Mouse (Mus musculus) erythroblast, embryonic 14.5 days (primary cell): ENCODE measurements at regions not wholly inside any gene's neighbourhood (a gene's known extent, or its start where the extent isn't known, plus 50 kb on each side); places are given as distances from the start of the nearest gene placed in this dataset.

ENCODE experiments used
- H3K27me3 ChIP-seq: 2 replicates; pipeline ENCODE4 v1.6.1; 2012; ENCODE audit warnings: inconsistent platforms; ENCODE audit not compliant: control insufficient read depth
- H3K36me3 ChIP-seq: 2 replicates; pipeline ENCODE4 v1.6.1; 2012; ENCODE audit warnings: mild to moderate bottlenecking, inconsistent platforms; ENCODE audit not compliant: control insufficient read depth
- H3K4me1 ChIP-seq: 2 replicates; pipeline ENCODE4 v1.6.1; 2012; ENCODE audit warnings: inconsistent platforms; ENCODE audit not compliant: control insufficient read depth
- H3K4me3 ChIP-seq: replicated peaks from 2 replicates; pipeline ENCODE3; 2012; ENCODE audit warnings: moderate library complexity, mild to moderate bottlenecking, inconsistent platforms
- H3K9me3 ChIP-seq: 2 replicates; pipeline ENCODE4 v1.6.1; 2012; ENCODE audit warnings: low read length, inconsistent platforms, mixed read lengths; ENCODE audit not compliant: control insufficient read depth
- GATA1 ChIP-seq: IDR thresholded peaks from 2 replicates; pipeline ENCODE4 v1.6.1; 2012; ENCODE audit warnings: low read length, inconsistent platforms, mixed read lengths
- TAL1 ChIP-seq: IDR thresholded peaks from 3 replicates; pipeline ENCODE4 v1.6.1; 2012; ENCODE audit warnings: low read length, inconsistent platforms, mixed read lengths

GRCm38 (mm10) chr15:63694150-63694549 lies 150.8 kb downstream of the Gsdmc2 start:
- H3K36me3 ChIP-seq = no peaks in the 10 kb centered on the region
- H3K9me3 ChIP-seq = no peaks in the 10 kb centered on the region
- H3K4me1 ChIP-seq = peaks cover 3% of the 10 kb centered on the region; the same call in 1 of the 2 replicates
- TF ChIP-seq TAL1 (no peak), GATA1 (no peak)
- no peak overlapping the region for H3K4me3 ChIP-seq
- H3K27me3 ChIP-seq = no peaks in the 10 kb centered on the region

- no peaks in the 10 kb centered on the region for H3K27me3 ChIP-seq
- TF ChIP-seq GATA1 = no peak
- no peak overlapping the region for H3K4me3 ChIP-seq
- H3K9me3 ChIP-seq = no peaks in the 10 kb centered on the region
- H3K4me1 ChIP-seq = peaks cover 3% of the 10 kb centered on the region; the same call in 1 of the 2 replicates
- H3K36me3 ChIP-seq = no peaks in the 10 kb centered on the region
These were observed 151.4 kb downstream of the Gsdmc2 start for GRCm38 (mm10) chr15:63693561-63693960.

- H3K36me3 ChIP-seq = no peaks in the 10 kb centered on the region
- no peak overlapping the region for H3K4me3 ChIP-seq
- no peaks in the 10 kb centered on the region for H3K9me3 ChIP-seq
- TF ChIP-seq TAL1 (no peak), GATA1 (no peak)
- H3K27me3 ChIP-seq = no peaks in the 10 kb centered on the region
- peaks cover 6% of the 10 kb centered on the region; the same call in 1 of the 2 replicates for H3K4me1 ChIP-seq
These were observed 152.3 kb downstream of the Gsdmc2 start for GRCm38 (mm10) chr15:63692491-63693295.

- TF ChIP-seq GATA1 = no peak
- no peak for TF ChIP-seq TAL1
- Histone ChIP-seq H3K27me3 (no peaks in the 10 kb centered on the region), H3K9me3 (no peaks in the 10 kb centered on the region), H3K36me3 (no peaks in the 10 kb centered on the region), H3K4me1 (peaks cover 6% of the 10 kb centered on the region; the same call in 1 of the 2 replicates), H3K4me3 (no peak overlapping the region)
These were observed 155.0 kb downstream of the Gsdmc2 start for GRCm38 (mm10) chr15:63689788-63690575.

GRCm38 (mm10) chr15:63687852-63688251 lies 157.1 kb downstream of the Gsdmc2 start:
- Histone ChIP-seq H3K4me3 (no peak overlapping the region), H3K4me1 (peaks cover 2% of the 10 kb centered on the region; the same call in 1 of the 2 replicates), H3K9me3 (no peaks in the 10 kb centered on the region), H3K27me3 (no peaks in the 10 kb centered on the region), H3K36me3 (no peaks in the 10 kb centered on the region)
- TF ChIP-seq GATA1 = no peak

- H3K9me3 ChIP-seq = no peaks in the 10 kb centered on the region
- TF ChIP-seq GATA1 (no peak), TAL1 (no peak)
- H3K36me3 ChIP-seq = no peaks in the 10 kb centered on the region
- H3K4me1 ChIP-seq = peaks cover 2% of the 10 kb centered on the region; the same call in 1 of the 2 replicates
- H3K27me3 ChIP-seq = no peaks in the 10 kb centered on the region
- H3K4me3 ChIP-seq = no peak overlapping the region
These were observed 157.9 kb downstream of the Gsdmc2 start for GRCm38 (mm10) chr15:63686954-63687562.

- no peaks in the 10 kb centered on the region for H3K27me3 ChIP-seq
- TF ChIP-seq TAL1 (no peak), GATA1 (no peak)
- H3K36me3 ChIP-seq = no peaks in the 10 kb centered on the region
- H3K4me3 ChIP-seq = no peak overlapping the region
- H3K9me3 ChIP-seq = no peaks in the 10 kb centered on the region
- H3K4me1 ChIP-seq = no peaks in the 10 kb centered on the region; the same call in 1 of the 2 replicates
These were observed 164.7 kb downstream of the Gsdmc2 start for GRCm38 (mm10) chr15:63679984-63680925.

- Histone ChIP-seq H3K9me3 (peaks cover 4% of the 10 kb centered on the region), H3K36me3 (no peaks in the 10 kb centered on the region), H3K4me3 (no peak overlapping the region), H3K4me1 (no peaks in the 10 kb centered on the region; the same call in 1 of the 2 replicates), H3K27me3 (no peaks in the 10 kb centered on the region)
- TF ChIP-seq GATA1 (no peak), TAL1 (no peak)
These were observed 166.1 kb downstream of the Gsdmc2 start for GRCm38 (mm10) chr15:63678921-63679320.
